Mouse (Mus musculus) c-Kit-positive CD71-negative TER-119-negative erythroid progenitor cells, embryonic 14.5 days (primary cell): ENCODE results near the gene Gpr146.

ENCODE experiments used
- DNase-seq: peaks from one replicate; pipeline ENCODE4 v3.0.0-alpha.2; 2013; ENCODE audit warnings: low read depth

Gene Gpr146

DNA sequence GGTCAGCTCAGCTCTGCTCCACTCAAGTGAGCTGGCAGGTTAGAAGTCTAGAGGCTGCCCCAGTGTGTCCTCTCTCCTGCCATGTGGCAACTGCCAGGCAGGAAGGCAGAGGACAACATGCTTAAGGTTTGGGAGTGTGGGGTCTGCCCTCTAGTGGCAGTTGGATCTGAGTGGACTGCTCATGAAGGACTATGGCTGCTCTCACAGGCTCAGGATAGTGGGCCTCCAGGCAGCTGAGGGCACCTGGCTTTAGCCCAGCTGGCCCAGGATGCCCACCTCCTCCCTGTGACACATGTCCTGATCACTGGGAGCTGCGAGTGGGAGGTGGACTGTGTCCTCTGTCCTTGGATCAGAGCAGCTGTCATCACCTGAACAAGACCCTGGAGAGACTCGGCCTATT lies 18.8 kb upstream of the Gpr146 start:
- no peak for DNase-seq

DNA sequence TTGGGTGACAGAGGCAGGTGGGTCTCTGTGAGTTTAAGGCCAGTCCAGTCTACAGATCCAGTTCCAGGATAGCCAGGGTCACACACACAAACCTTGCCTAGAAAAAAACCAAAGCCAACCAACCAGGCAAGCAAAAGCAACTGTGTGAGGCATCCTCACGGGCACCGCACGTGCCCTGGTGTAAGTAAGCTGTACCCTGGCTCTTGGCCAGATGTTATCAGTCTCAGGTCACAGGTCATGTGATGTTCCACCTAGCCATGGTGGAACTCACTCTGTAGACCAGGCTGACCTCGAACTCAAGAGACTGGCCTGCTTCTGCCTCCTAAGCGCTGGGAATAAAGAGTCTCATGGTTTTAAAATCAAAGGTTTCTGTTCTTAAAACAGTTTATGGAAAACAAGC lies 18.3 kb upstream of the Gpr146 start:
- DNase-seq, result no peak

GRCm38 (mm10) chr5:139363858-139364257 lies 13.6 kb upstream of the Gpr146 start:
- DNase-seq, result no peak

- peak; percentile 87 for DNase-seq
Observed at GRCm38 (mm10) chr5:139364260-139364910, 13.1 kb upstream of the Gpr146 start.

DNA sequence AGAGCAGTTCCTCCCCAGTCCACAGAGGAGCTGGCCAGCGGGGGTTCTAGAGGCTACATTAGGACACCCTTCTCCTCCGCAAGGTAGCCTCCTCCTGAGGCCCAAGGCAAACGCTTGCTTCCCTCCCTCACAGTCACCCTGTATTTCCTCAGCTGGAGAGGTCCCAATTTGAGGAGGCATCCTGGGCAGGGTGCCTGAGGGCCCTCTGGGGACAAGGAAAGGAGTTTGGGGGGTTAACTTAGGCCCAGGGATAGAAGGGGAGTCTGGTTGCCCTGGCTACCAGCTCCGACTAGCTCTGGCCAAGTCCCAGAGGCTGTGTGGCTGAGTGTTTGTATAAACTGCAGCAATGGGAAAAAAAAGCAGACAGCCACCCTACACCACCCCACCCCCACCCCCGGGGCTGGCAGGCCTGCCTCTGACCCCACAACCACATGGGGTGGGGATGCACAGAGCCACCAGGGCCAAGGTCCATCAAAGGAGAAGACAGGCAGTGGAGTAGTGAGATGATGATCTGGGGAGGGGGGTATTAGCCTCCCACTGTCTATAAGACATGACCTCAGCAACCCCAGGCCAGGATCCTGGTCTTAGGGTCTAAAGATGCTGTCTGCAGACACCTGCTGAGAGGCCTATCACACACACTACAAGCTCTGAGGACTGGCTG lies 12.5 kb upstream of the Gpr146 start:
- no peak for DNase-seq

GRCm38 (mm10) chr5:139365827-139366226 lies 11.7 kb upstream of the Gpr146 start:
- no peak for DNase-seq

DNA sequence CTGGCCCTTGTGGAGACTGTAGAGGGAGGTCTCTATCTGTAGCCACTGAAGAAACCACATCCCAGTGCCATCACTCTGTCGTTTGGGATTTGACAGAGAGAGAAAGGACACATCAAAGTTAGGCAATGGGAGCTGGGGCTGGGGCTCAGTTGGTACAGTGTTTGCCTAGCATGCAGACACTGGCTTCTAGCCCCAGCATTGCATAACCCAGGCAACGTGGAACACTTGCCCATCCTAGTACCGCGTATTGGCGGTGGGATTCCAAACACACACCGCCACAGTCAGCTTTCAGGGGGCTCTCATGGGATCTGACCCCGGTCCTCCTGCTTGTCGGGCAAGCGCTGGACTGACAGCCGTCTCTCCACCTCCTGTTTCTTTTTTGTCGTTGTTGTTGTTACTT lies 11.0 kb upstream of the Gpr146 start:
- DNase-seq, result no peak

GRCm38 (mm10) chr5:139367884-139368458 lies 9.5 kb upstream of the Gpr146 start:
- DNase-seq, result no peak

DNA sequence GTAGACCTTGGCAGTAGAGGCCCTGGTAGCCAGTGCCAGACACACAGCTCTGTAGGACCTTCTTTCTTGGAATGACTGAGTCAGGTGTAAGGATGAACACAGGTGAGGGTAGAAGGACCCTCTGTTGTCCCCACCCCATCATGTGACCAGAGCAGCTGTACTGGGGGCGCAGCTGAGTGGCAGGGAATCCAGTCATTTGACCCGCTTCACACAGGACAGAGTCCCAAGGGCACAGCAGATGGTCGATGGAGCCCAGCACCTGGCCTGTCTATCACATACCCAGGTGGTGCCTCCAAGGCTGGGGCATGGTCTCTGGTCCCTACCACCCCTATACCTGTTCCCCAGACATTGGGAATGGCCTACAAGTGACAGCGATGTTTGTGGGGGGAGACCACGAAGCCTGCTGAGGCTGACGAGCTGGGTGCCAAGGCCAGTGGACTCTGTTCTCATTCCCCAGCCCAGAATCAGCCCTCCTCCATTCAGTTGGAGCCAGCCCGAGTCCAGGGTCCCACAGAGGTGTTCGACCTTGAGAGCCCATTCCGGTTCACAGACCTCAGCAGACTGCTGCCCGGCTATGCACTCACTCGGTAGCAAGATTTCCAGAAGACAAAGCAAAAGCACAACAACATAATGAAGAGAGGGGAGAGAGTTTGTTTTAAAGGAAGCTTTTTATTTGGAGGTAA lies 8.7 kb upstream of the Gpr146 start:
- DNase-seq, result no peak

GRCm38 (mm10) chr5:139370336-139370735 lies 7.2 kb upstream of the Gpr146 start:
- DNase-seq, result no peak

DNA sequence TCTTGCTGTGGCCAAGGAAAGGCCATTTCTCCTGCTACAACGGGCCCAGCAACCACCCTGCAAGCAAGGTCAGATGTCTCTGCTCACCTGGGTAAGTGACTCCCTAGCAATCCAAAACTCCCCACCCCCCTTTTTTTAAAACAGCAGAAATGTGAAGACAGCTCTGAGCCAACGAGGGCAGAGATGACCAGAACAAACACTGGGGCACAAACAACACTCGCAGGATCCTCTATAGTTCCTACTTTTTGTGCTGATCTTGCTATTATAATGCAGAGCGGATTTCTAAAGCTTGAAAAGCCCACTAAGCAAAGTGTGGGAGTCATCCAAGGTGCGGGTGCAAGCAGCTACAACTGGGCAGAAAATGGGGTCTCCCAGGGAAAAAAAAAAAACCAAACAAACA lies 6.4 kb upstream of the Gpr146 start:
- DNase-seq, result no peak

DNA sequence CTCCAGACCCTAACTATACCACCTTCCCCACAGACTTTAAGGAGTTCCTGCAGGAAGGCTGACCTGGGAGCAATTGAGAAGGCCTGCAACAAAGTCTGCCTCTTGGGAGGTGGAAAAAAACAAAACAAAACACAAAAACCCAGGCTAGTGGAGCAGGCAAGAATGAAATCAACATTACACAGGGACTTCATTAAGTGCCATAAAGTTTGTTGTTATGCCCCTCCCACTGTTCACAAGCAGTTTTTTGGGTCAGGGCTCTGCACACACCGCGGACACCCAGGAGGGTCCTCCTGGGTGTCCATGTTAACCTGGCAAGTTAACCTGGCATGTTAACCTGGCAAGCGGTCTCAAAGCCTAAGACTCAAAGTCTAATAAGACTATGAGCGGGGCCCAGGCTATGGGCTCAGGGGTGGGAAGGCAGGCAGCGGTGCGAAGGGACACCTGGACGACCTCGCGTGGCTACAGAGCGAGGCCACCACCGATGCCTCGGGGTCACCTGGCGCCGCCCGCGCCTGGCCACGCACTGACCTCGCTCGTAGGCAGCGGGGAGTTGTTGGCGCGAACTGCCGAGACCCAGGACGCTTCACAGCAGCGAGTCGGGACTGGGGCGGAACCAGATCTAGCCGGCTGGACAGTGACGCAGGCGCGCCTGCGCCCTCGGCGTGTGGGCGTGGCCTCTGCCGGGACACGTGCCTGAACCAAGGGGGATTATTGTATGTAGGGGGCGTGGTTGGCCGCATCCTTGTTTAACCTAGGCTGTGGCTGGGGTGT lies 5.7 kb upstream of the Gpr146 start:
- DNase-seq, result peak; percentile 87

DNA sequence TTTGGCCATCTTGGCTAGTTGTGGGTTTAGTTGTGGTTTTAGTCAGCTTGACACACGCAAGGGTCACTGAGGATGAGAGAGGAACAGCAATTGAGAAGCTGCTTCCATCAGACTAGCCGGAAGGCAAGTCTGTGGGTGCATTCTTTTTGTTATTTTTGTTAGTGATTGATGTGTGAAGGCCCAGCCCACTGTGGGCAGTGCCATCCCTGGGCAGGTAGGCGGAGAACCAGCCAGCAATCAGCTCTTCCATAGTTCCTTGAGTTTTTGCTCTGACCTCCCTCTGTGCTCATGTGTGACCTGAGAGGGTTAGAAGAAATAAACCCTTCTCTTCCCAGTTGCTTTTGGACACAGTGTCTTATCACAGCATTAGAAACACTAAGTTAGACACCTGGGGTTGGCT lies 4.4 kb upstream of the Gpr146 start:
- no peak for DNase-seq

GRCm38 (mm10) chr5:139373889-139374444 lies 3.5 kb upstream of the Gpr146 start:
- DNase-seq, result no peak

DNA sequence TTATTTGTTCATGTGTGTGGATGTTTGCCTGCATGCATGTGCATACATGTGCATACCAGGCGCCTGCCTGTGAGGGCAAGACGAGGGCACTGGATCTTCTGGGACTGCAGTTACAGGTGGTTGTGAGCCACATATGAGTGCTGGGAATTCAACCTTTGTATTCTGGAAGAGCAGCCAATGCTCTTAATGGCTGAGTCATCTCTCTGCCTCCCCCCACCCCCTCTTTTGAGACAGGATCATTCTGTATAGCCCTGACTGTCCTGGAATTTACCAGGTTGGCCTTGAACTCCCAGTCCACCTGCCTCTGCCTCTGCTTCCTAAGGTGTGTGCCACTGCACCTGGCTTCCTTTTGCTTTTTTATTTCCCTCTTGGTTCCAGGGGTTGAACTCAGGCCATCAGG lies 2.7 kb upstream of the Gpr146 start:
- DNase-seq, result no peak

- DNase-seq, result no peak
Observed at GRCm38 (mm10) chr5:139378271-139378556, 717 bp downstream of the Gpr146 start.

GRCm38 (mm10) chr5:139378986-139379629 lies 1.6 kb downstream of the Gpr146 start:
- DNase-seq, result no peak

DNA sequence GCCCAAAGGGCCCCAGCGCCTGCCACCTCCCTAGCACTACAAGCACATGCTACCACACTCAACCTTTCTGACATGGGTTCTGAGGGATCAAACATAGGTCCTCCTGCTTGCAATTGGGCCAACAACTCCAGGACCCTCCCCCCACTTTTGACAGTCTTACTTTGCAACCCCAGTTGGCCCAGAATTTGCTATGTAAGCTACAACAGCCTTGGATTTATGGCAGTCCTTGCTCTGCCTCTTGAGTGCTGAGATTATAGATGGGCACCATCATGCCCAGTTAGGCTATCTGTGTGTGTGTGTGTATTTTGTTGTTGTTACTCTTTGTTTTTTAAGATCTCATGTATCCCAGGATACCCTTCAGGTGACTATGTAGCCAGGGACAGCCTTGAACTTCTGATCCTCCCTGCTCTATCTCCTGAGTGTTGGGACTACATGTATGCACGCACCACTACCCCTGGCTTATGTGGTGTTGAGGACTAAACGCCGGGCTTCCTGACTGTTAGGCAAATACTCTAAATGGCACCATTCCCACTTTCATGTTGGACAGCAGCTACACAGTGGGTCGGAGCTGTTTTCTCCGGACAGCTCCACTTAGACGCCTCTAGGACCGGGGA lies 2.4 kb downstream of the Gpr146 start:
- DNase-seq, result no peak

- DNase-seq, result peak; percentile 87
Observed at GRCm38 (mm10) chr5:139380385-139381248, 3.1 kb downstream of the Gpr146 start.
